In genomic region chr5:119360351-119360750, GRCm38 (mm10) we compare ENCODE assay signal across 13 mouse cellular contexts.
"Had no signal": no experiment of that assay in that cellular context is flagged by ENCODE, and none has a peak within 500 bp of the region (broad histone marks: within the 10 kb centered on the region; RNA-seq: fewer than 3 reads in every experiment).

No protein-coding gene starts in this region.

- H3K9me3 ChIP-seq: limb, embryonic 10.5 days; midbrain, embryonic 12.5 days; neural tube, embryonic 13.5 days had no signal

- DNase-seq: kidney, adult 18-20 months; kidney, postnatal 14 days; retina, postnatal 1 day; right cerebral cortex, postnatal 4 days; spleen, adult 18-20 months had no signal

- H3K9ac ChIP-seq: midbrain, embryonic 12.5 days; neural tube, embryonic 13.5 days had no signal

- H3K36me3 ChIP-seq: limb, embryonic 10.5 days; midbrain, embryonic 12.5 days; neural tube, embryonic 13.5 days had no signal

- H3K4me2 ChIP-seq: liver, embryonic 11.5 days; midbrain, embryonic 12.5 days; neural tube, embryonic 13.5 days had no signal

- H3K27me3 ChIP-seq: megakaryocyte, embryonic 14.5 days had no signal

- H3K4me3 ChIP-seq: left cerebral cortex, adult 2 months; limb, embryonic 10.5 days; midbrain, embryonic 12.5 days; neural tube, embryonic 13.5 days had no signal

- H3K4me1 ChIP-seq: midbrain, embryonic 12.5 days; neural tube, embryonic 13.5 days had no signal

- H3K27ac ChIP-seq: left cerebral cortex, adult 2 months; limb, embryonic 10.5 days; macrophage; midbrain, embryonic 12.5 days; neural tube, embryonic 13.5 days had no signal

- ATAC-seq: midbrain, embryonic 16.5 days had no signal
